Mouse (Mus musculus): ENCODE data around the gene Stard13. TPM values are rescaled to one million over a fixed set of nuclear protein-coding genes. Genes with fewer than 3 reads are reported as not detected.

The Stard13 gene
- total and polyA plus RNA-seq, 2 experiments from 2014 or later, result 2.6 to 19.2 TPM

- Histone ChIP-seq H3K36me3 (ENCODE audit: insufficient read depth) (no peaks in the 10 kb centered on the region), H3K4me1 (ENCODE audit: insufficient read depth) (no peaks in the 10 kb centered on the region), H3K4me2 (ENCODE audit: low read depth) (no peak overlapping the region), H3K27ac (ENCODE audit: low read depth, low read length) (no peak overlapping the region), H3K9me3 (ENCODE audit: low read length) (no peaks in the 10 kb centered on the region), H3K9ac (no peak overlapping the region), H3K27me3 (ENCODE audit: insufficient read depth, low read length) (no peaks in the 10 kb centered on the region), H3K4me3 (ENCODE audit: low read depth, low read length) (no peak overlapping the region)
- WGBS, result 76% methylated on average over 4 of the region's 4 CpGs
- no peak for TF ChIP-seq CTCF (IDR thresholded peaks at IDR 0.05; ENCODE audit: low read depth)
- ATAC-seq, result no peak
- DNase-seq, result no peak
These were observed 159.4 kb downstream of the Stard13 start for GRCm38 (mm10) chr5:151074282-151074681.

- 73% methylated on average over 6 of the region's 6 CpGs for WGBS
- no peak for TF ChIP-seq CTCF (IDR thresholded peaks at IDR 0.05; ENCODE audit: low read depth)
- H3K4me1 ChIP-seq (ENCODE audit: insufficient read depth), result no peaks in the 10 kb centered on the region
- H3K4me2 ChIP-seq (ENCODE audit: low read depth), result no peak overlapping the region
- H3K27ac ChIP-seq (ENCODE audit: low read depth, low read length), result no peak overlapping the region
- DNase-seq (no peak), ATAC-seq (no peak)
- H3K9ac ChIP-seq, result no peak overlapping the region
- H3K9me3 ChIP-seq (ENCODE audit: low read length), result no peaks in the 10 kb centered on the region
- H3K36me3 ChIP-seq (ENCODE audit: insufficient read depth), result no peaks in the 10 kb centered on the region
- H3K27me3 ChIP-seq (ENCODE audit: insufficient read depth, low read length), result no peaks in the 10 kb centered on the region
- no peak overlapping the region for H3K4me3 ChIP-seq (ENCODE audit: low read depth, low read length)
These were observed 162.2 kb downstream of the Stard13 start for GRCm38 (mm10) chr5:151071430-151071829.

GRCm38 (mm10) chr5:151070896-151071295, 162.7 kb downstream of the Stard13 start:
- Histone ChIP-seq H3K4me3 (ENCODE audit: low read depth, low read length) (no peak overlapping the region), H3K9ac (no peak overlapping the region), H3K27me3 (ENCODE audit: insufficient read depth, low read length) (no peaks in the 10 kb centered on the region), H3K4me2 (ENCODE audit: low read depth) (no peak overlapping the region), H3K4me1 (ENCODE audit: insufficient read depth) (no peaks in the 10 kb centered on the region), H3K9me3 (ENCODE audit: low read length) (no peaks in the 10 kb centered on the region), H3K27ac (ENCODE audit: low read depth, low read length) (no peak overlapping the region), H3K36me3 (ENCODE audit: insufficient read depth) (no peaks in the 10 kb centered on the region)
- no peak for ATAC-seq
- no peak for TF ChIP-seq CTCF (IDR thresholded peaks at IDR 0.05; ENCODE audit: low read depth)
- 71% methylated on average over 6 of the region's 6 CpGs for WGBS
- no peak for DNase-seq

- no peaks in the 10 kb centered on the region for H3K9me3 ChIP-seq (ENCODE audit: low read length)
- no peak overlapping the region for H3K9ac ChIP-seq
- H3K27ac ChIP-seq (ENCODE audit: low read depth, low read length), result no peak overlapping the region
- ATAC-seq, result no peak
- H3K4me2 ChIP-seq (ENCODE audit: low read depth), result no peak overlapping the region
- no peaks in the 10 kb centered on the region for H3K36me3 ChIP-seq (ENCODE audit: insufficient read depth)
- H3K27me3 ChIP-seq (ENCODE audit: insufficient read depth, low read length), result no peaks in the 10 kb centered on the region
- no peak overlapping the region for H3K4me3 ChIP-seq (ENCODE audit: low read depth, low read length)
- H3K4me1 ChIP-seq (ENCODE audit: insufficient read depth), result no peaks in the 10 kb centered on the region
- DNase-seq, result no peak
- 87% methylated on average over 2 of the region's 2 CpGs for WGBS
- TF ChIP-seq CTCF (IDR thresholded peaks at IDR 0.05; ENCODE audit: low read depth), result no peak
These were observed 164.1 kb downstream of the Stard13 start for GRCm38 (mm10) chr5:151069569-151069968.

GRCm38 (mm10) chr5:151066016-151066415, 167.6 kb downstream of the Stard13 start:
- 66% methylated on average over 5 of the region's 5 CpGs for WGBS
- H3K4me3 ChIP-seq (ENCODE audit: low read depth, low read length), result no peak overlapping the region
- ATAC-seq (no peak), DNase-seq (no peak)
- H3K27me3 ChIP-seq (ENCODE audit: insufficient read depth, low read length), result no peaks in the 10 kb centered on the region
- no peak overlapping the region for H3K9ac ChIP-seq
- no peak overlapping the region for H3K27ac ChIP-seq (ENCODE audit: low read depth, low read length)
- H3K4me2 ChIP-seq (ENCODE audit: low read depth), result no peak overlapping the region
- TF ChIP-seq CTCF (IDR thresholded peaks at IDR 0.05; ENCODE audit: low read depth), result no peak
- H3K36me3 ChIP-seq (ENCODE audit: insufficient read depth), result no peaks in the 10 kb centered on the region
- H3K4me1 ChIP-seq (ENCODE audit: insufficient read depth), result no peaks in the 10 kb centered on the region
- H3K9me3 ChIP-seq (ENCODE audit: low read length), result no peaks in the 10 kb centered on the region

GRCm38 (mm10) chr5:151065228-151065627, 168.4 kb downstream of the Stard13 start:
- no peak for DNase-seq
- no peak overlapping the region for H3K4me2 ChIP-seq (ENCODE audit: low read depth)
- 80% methylated on average over 1 of the region's 1 CpGs for WGBS
- ATAC-seq, result no peak
- H3K9ac ChIP-seq, result no peak overlapping the region
- no peak for TF ChIP-seq CTCF (IDR thresholded peaks at IDR 0.05; ENCODE audit: low read depth)
- H3K27ac ChIP-seq (ENCODE audit: low read depth, low read length), result no peak overlapping the region
- H3K4me3 ChIP-seq (ENCODE audit: low read depth, low read length), result no peak overlapping the region
- H3K4me1 ChIP-seq (ENCODE audit: insufficient read depth), result no peaks in the 10 kb centered on the region
- H3K27me3 ChIP-seq (ENCODE audit: insufficient read depth, low read length), result no peaks in the 10 kb centered on the region
- no peaks in the 10 kb centered on the region for H3K36me3 ChIP-seq (ENCODE audit: insufficient read depth)
- no peaks in the 10 kb centered on the region for H3K9me3 ChIP-seq (ENCODE audit: low read length)

- peak; percentile 25; the same call in 1 of the 2 replicates for TF ChIP-seq CTCF (IDR thresholded peaks at IDR 0.05; ENCODE audit: low read depth)
- no peak overlapping the region for H3K4me3 ChIP-seq (ENCODE audit: low read depth, low read length)
- WGBS, result 95% methylated on average over 2 of the region's 2 CpGs
- ATAC-seq (no peak), DNase-seq (no peak)
- no peak overlapping the region for H3K4me2 ChIP-seq (ENCODE audit: low read depth)
- no peak overlapping the region for H3K27ac ChIP-seq (ENCODE audit: low read depth, low read length)
- H3K27me3 ChIP-seq (ENCODE audit: insufficient read depth, low read length), result no peaks in the 10 kb centered on the region
- no peaks in the 10 kb centered on the region for H3K36me3 ChIP-seq (ENCODE audit: insufficient read depth)
- no peaks in the 10 kb centered on the region for H3K9me3 ChIP-seq (ENCODE audit: low read length)
- no peaks in the 10 kb centered on the region for H3K4me1 ChIP-seq (ENCODE audit: insufficient read depth)
- no peak overlapping the region for H3K9ac ChIP-seq
These were observed 171.7 kb downstream of the Stard13 start for GRCm38 (mm10) chr5:151061942-151062341.

GRCm38 (mm10) chr5:151060476-151060875, 173.2 kb downstream of the Stard13 start:
- Histone ChIP-seq H3K27ac (ENCODE audit: low read depth, low read length) (no peak overlapping the region), H3K9ac (no peak overlapping the region), H3K4me2 (ENCODE audit: low read depth) (no peak overlapping the region), H3K4me3 (ENCODE audit: low read depth, low read length) (no peak overlapping the region), H3K9me3 (ENCODE audit: low read length) (no peaks in the 10 kb centered on the region), H3K36me3 (ENCODE audit: insufficient read depth) (no peaks in the 10 kb centered on the region), H3K27me3 (ENCODE audit: insufficient read depth, low read length) (no peaks in the 10 kb centered on the region), H3K4me1 (ENCODE audit: insufficient read depth) (no peaks in the 10 kb centered on the region)
- ATAC-seq (no peak), DNase-seq (no peak)
- 80% methylated on average over 12 of the region's 12 CpGs for WGBS
- TF ChIP-seq CTCF (IDR thresholded peaks at IDR 0.05; ENCODE audit: low read depth), result no peak

Measured in forebrain, postnatal 0 days (tissue).